Mouse (Mus musculus) stomach, postnatal 0 days (tissue): Measurements from ENCODE around the gene Olfr1277. TPM values are rescaled to one million over a fixed set of nuclear protein-coding genes. Genes with fewer than 3 reads are reported as not detected.

ENCODE experiments used
- ATAC-seq: fragments of 200-750 bp; cut with Nextera tagmentation; 2 replicates; pipeline ENCODE4 v1.8.0; 2017; ENCODE audit not compliant: low FRiP score, low TSS enrichment
- DNase-seq: peaks from one replicate; pipeline ENCODE4 v3.0.0-alpha.2; 2016; ENCODE audit warnings: low spot score
- H3K27ac ChIP-seq: fragments of 300-500 bp; sonication (generic); replicated peaks from 2 replicates; pipeline ENCODE4 v1.5.1; 2014; ENCODE audit warnings: mild to moderate bottlenecking, control low read depth
- H3K27me3 ChIP-seq: fragments of 300-500 bp; sonication (generic); 2 replicates; pipeline ENCODE4 v1.6.1; 2014; ENCODE audit warnings: low read length; ENCODE audit not compliant: control insufficient read depth, insufficient read depth
- H3K36me3 ChIP-seq: fragments of 300-500 bp; sonication (generic); 2 replicates; pipeline ENCODE4 v1.6.1; 2014; ENCODE audit warnings: low read length, mixed read lengths; ENCODE audit not compliant: control insufficient read depth, insufficient read depth
- H3K4me1 ChIP-seq: fragments of 300-500 bp; sonication (generic); replicated peaks from 2 replicates; pipeline ENCODE4 v1.6.1; 2014; ENCODE audit warnings: antibody characterized with exemption; ENCODE audit not compliant: control insufficient read depth, insufficient read depth
- H3K4me2 ChIP-seq: fragments of 300-500 bp; sonication (generic); replicated peaks from 2 replicates; pipeline ENCODE4 v1.6.1; 2014; ENCODE audit warnings: low read depth, mild to moderate bottlenecking, control low read depth, moderate library complexity
- H3K4me3 ChIP-seq: fragments of 300-500 bp; sonication (generic); 2 replicates; pipeline ENCODE4 v1.5.1; 2014; ENCODE audit warnings: low read depth, low read length, control low read depth
- H3K9ac ChIP-seq: fragments of 300-500 bp; sonication (generic); 2 replicates; pipeline ENCODE4 v1.6.1; 2014; ENCODE audit warnings: mild to moderate bottlenecking, low read length, control low read depth, mixed read lengths
- H3K9me3 ChIP-seq: fragments of 300-500 bp; sonication (generic); 2 replicates; pipeline ENCODE4 v1.6.1; 2016; ENCODE audit warnings: low read length; ENCODE audit not compliant: control insufficient read depth
- CTCF ChIP-seq: IDR thresholded peaks from 2 replicates; pipeline ENCODE4 v1.5.1; 2016; ENCODE audit warnings: antibody characterized with exemption, low read depth, mild to moderate bottlenecking, moderate library complexity
- EP300 ChIP-seq: optimal IDR thresholded peaks from 2 replicates; pipeline ENCODE3; 2016; ENCODE audit warnings: antibody characterized with exemption
- WGBS: fragments of 180-500 bp; shearing (Covaris S2); extraction: QIAGEN DNeasy Blood & Tissue Kit; methylation state at CpG from one replicate; pipeline ENCODE4 v1.1.7; 2014; 5-methylcytosine and 5-hydroxymethylcytosine counted together
- polyA plus RNA-seq: library from polyadenylated mRNA; unstranded; fragments of >200 nt; fragmentation: Nextera tagmentation; extraction: Ambion mirVana; gene quantifications from 2 replicates; pipeline ENCODE4 v1.2.1, GENCODE M21; 2015

The Olfr1277 gene
- polyA plus RNA-seq = 0.01 TPM in 1 of 2 replicates, not detected in the other

DNA sequence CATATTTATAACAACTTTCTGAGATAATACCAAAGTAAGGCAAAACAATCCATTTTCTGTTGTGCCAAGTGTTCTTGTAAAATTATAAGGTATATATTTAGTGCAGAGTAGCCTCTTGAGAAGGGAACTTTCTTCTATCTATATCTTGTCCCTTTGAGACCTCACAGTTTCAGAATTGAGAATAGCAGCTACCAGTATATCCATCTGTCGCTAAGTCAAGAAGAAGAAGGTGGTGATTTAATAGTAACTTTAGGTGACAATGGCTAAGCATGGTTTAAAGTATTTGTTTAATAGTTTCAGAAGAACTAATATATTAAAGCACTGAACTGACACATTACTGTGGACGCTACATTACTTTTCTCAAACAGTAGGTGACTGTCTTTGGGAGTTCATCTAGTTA, at the start of gene Olfr1277:
Gene Olfr1277, minus strand, starts transcription at position 101 of the 400 bp plus-strand sequence.
- Histone ChIP-seq H3K4me1 (no peaks in the 10 kb centered on the region), H3K4me3 (no peak within 1 kb of the TSS), H3K9me3 (no peaks in the 10 kb centered on the region), H3K27me3 (no peaks in the 10 kb centered on the region), H3K36me3 (no peaks in the 10 kb centered on the region), H3K4me2 (no peak within 1 kb of the TSS), H3K27ac (no peak within 1 kb of the TSS), H3K9ac (no peak within 1 kb of the TSS)
- no peak for DNase-seq
- WGBS = 68% methylated on average over 2 of the region's 2 CpGs
- ATAC-seq = no peak
- TF ChIP-seq EP300 (no peak), CTCF (no peak)

DNA sequence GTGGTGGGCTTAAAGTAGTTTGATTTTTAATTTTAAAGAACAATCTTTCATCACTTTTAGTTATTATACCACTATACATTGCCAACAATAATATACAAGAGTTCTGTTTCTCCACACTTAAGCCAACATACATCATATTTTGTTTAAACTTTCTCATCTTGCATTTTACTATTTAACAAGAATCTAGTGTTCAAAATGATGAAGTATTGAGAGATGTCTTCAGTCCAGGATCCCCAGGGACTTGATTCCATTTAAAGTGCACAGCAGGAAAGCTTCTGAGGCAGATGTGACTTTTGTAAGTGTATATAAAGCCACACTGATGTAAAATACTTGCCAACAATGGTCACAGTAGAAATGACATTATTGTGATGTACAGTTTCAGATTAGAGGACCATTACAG, 39.8 kb upstream of the Olfr1277 start, which contains the start of gene Olfr1280:
Gene Olfr1280, plus strand, starts transcription at position 301 of the 400 bp plus-strand sequence.
- no peaks in the 10 kb centered on the region for H3K9me3 ChIP-seq
- TF ChIP-seq CTCF (no peak), EP300 (no peak)
- no peaks in the 10 kb centered on the region for H3K27me3 ChIP-seq
- H3K4me1 ChIP-seq = no peaks in the 10 kb centered on the region
- no peak within 1 kb of the TSS for H3K4me2 ChIP-seq
- no peak within 1 kb of the TSS for H3K4me3 ChIP-seq
- DNase-seq = no peak
- no peak within 1 kb of the TSS for H3K9ac ChIP-seq
- H3K27ac ChIP-seq = no peak within 1 kb of the TSS
- no peak for ATAC-seq
- H3K36me3 ChIP-seq = no peaks in the 10 kb centered on the region

- ATAC-seq (no peak), DNase-seq (no peak)
- H3K27me3 ChIP-seq = no peaks in the 10 kb centered on the region
- H3K4me1 ChIP-seq = no peaks in the 10 kb centered on the region
- H3K27ac ChIP-seq = no peak within 1 kb of the TSS
- H3K9ac ChIP-seq = no peak within 1 kb of the TSS
- no peaks in the 10 kb centered on the region for H3K9me3 ChIP-seq
- no peak within 1 kb of the TSS for H3K4me3 ChIP-seq
- no peak within 1 kb of the TSS for H3K4me2 ChIP-seq
- TF ChIP-seq CTCF (no peak), EP300 (no peak)
- H3K36me3 ChIP-seq = no peaks in the 10 kb centered on the region
Observed at GRCm38 (mm10) chr2:111300374-111300773, 26.5 kb upstream of the Olfr1277 start, which contains the start of gene Olfr1279. TSS of gene Olfr1279 (plus strand) at chr2:111300635.

DNA sequence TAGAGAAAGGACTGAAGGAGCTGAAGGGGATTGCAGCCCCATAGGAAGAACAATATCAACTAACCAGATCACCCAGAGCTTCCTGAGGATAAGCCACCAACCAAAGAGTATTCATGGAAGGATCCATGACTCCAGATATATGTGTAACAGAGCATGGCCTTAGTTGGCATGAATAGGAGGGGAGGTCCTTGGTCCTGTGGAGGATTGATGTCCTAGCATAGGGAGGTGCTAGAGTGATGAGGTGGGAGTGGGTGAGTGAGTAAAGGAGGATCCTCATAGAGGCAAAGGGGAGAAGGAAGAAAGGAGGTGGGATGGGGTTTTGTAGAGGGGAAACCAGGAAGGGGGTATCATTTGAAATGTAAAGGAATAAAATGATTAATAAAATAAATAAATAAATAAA, 24.6 kb upstream of the Olfr1277 start:
- H3K4me2 ChIP-seq = no peak overlapping the region
- H3K27me3 ChIP-seq = no peaks in the 10 kb centered on the region
- H3K9ac ChIP-seq = no peak overlapping the region
- ATAC-seq (no peak), DNase-seq (no peak)
- no peaks in the 10 kb centered on the region for H3K36me3 ChIP-seq
- H3K9me3 ChIP-seq = no peaks in the 10 kb centered on the region
- H3K27ac ChIP-seq = no peak overlapping the region
- H3K4me1 ChIP-seq = no peaks in the 10 kb centered on the region
- TF ChIP-seq CTCF (no peak), EP300 (no peak)
- no peak overlapping the region for H3K4me3 ChIP-seq

- no peak for ATAC-seq
- DNase-seq = no peak
- Histone ChIP-seq H3K27me3 (no peaks in the 10 kb centered on the region), H3K4me2 (no peak within 1 kb of the TSS), H3K36me3 (no peaks in the 10 kb centered on the region), H3K27ac (no peak within 1 kb of the TSS), H3K9me3 (no peaks in the 10 kb centered on the region), H3K9ac (no peak within 1 kb of the TSS), H3K4me3 (no peak within 1 kb of the TSS), H3K4me1 (no peaks in the 10 kb centered on the region)
- no peak for TF ChIP-seq CTCF
- no peak for TF ChIP-seq EP300
Observed at GRCm38 (mm10) chr2:111289836-111290235, 15.9 kb upstream of the Olfr1277 start, which contains the start of gene Olfr1278. TSS of gene Olfr1278 (plus strand) at chr2:111290136.

DNA sequence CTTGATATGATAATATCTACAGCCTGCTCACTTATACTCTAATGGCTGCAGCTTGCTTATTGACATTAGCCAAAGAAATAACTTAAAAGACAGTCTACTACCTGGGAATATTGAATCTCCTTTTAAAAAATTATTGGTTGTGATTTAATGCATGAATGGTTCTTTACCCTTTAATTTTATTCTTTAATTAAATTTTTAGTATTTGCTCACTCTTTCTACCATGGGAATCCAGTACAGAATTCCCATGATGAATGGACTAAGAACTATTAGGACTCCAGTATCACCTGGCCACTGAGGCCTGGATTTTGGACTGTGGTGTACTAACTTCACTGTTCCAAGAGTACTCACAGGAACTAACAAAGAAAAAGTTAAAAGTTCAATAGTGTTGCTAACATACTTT, 19.7 kb downstream of the Olfr1277 start, which contains the start of gene Olfr1276:
Gene Olfr1276, plus strand, starts transcription at position 301 of the 400 bp plus-strand sequence.
- TF ChIP-seq EP300 (no peak), CTCF (no peak)
- H3K4me3 ChIP-seq = no peak within 1 kb of the TSS
- H3K27me3 ChIP-seq = no peaks in the 10 kb centered on the region
- H3K36me3 ChIP-seq = no peaks in the 10 kb centered on the region
- no peaks in the 10 kb centered on the region for H3K4me1 ChIP-seq
- no peak within 1 kb of the TSS for H3K27ac ChIP-seq
- ATAC-seq (no peak), DNase-seq (no peak)
- no peak within 1 kb of the TSS for H3K9ac ChIP-seq
- H3K9me3 ChIP-seq = no peaks in the 10 kb centered on the region
- no peak within 1 kb of the TSS for H3K4me2 ChIP-seq
